Mouse (Mus musculus): Measurements from ENCODE around the gene Gramd4. TPM values are rescaled to one million over a fixed set of nuclear protein-coding genes. Genes with fewer than 3 reads are reported as not detected.
"Not testable (repeated sequence)": the region's sequence is repeated elsewhere in the genome, so short reads cannot be mapped to it uniquely, and the experiment has no call there.

Gramd4 gene
- total and polyA plus RNA-seq, 3 experiments = 10.5 to 19.5 (median 13.8) TPM

DNA sequence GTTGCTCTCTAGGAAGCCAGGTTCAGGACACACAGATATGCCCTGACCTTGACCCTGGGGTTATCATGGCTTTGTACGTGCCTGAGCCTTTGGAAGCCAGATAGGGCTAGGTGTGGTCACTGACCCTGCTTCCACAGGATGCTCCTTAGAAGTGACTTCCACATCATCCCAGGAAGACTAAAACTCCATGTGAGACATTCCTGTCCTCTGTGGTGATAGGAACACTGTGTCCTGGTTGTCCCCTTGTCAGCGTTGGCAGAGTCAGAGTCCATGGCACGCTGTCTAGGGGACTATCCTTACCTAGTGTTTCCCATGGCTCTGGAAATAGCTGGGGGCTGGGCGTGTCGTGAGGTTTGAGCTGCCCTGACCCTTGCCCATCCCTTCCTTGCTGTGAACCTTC is 58.9 kb downstream of the Gramd4 start:
- DNase-seq = peak; percentile 69

DNA sequence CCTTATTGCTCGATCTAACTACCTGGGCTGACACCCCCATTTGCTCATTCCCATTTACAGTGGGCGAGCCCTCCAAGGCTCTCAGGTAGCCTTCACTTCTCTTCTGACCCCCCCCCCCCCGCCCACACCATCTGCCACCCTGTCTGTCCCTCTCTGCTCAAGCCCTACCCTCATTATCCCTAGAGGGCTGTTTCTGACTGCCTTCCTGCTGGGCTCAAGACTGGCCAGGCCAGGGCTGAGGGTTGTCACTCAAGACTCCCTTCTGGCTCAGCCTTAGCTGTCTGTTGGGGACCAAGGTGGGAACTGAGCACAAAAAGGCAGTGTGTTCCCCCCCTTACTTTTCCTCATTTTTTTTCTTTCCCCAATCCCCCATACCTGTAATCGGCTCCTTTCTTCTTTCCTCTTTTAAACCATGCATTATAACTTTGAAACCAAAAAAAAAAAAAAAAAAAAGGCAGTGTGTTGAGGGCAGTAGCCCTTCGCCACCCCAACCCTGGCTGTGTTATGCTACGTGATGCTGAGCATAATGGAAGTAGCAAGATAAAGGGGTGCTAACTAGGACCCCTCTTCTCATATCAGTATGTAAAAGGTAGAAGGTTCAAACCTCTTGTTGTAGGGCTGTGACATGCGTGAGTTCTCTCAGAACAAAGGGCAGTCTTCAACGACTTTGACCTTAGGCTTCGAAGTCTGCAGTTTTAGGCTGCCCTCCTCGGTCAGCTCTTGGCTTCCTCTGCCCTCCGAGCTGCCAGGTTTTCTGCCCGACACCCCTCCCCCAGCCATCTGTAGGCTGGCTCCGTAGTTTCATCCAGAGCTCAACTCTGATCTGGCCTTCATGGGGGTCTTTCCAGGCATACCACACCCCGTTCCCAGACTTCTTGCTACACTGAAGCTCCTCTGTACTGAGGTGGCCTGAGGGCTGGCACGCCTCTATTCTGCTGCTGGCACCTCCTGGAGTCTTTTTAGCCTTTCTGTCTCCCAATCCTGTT is 59.9 kb downstream of the Gramd4 start:
- peak; percentile 36 for DNase-seq

DNA sequence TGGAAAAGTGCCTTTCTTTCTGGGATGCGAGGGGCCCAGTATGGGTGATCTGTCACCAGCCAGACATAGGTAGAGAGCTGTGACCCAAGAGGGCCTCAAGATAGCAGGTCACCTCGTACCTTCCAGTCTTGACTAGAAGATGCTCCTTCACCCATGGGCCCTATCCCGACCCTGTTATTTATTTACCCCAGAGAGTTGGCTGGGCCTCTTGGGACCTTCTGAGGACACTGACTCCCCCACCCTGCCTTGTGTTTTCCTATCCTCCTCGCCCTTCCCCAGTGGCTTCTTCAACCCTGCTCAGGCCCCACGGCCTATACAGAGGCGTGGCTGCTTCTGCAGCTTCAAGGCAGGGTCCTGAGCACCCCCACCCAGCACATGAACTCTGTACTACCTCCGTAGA is 61.7 kb downstream of the Gramd4 start:
- no peak for DNase-seq

DNA sequence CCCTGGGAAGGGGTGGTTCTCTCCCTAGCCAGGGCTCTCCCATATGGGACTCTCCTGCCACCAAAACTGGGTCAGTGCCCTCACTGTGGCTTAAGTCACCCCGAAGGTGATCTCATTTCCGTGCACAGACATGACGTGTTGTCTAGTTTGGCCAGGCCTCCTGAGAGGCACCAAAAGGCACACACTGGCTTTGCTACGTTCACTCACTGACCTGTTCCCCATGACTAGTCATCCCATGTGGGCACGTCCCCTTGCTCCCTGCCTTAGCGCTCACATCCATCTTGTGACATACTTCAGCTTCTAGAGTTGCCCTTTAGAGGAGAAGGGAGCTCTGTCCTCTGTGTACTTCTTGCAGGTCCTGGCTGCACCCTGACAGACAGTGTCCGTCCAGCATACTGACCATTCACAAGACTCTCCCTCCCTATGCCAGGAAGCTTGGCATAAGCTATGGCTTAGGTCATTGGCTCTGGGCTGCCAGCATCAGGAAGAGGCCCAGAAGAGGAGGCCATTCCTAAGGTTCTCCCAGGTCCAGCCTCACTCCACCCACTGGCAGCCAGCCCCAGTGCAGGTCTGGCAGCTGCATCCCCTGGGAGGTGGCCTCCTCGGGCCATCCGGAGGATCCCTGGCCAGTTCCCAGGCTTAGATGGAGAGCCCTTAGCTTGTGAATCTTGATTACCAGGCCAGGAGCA is 64.9 kb downstream of the Gramd4 start:
- peak; percentile 79 for DNase-seq

DNA sequence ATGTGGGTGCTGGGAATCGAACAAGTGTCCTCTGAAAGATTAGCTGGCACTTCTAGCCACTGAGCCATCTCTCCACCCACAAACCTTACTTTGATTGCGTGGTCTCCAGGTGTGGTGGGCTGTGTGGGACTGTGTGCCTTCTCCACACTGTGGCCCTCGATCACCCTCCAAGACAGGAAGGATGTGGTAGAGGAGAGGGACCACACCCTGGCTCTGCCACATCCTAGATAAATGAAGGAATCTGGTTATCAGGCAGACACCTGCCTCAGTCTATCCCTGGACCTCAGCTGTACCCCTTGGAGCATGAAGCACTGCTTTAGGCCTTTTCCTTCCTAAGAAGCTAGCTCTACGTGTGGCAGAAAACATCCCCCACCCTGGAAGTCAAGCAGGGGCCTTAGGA is 65.9 kb downstream of the Gramd4 start:
- no peak for DNase-seq

DNA sequence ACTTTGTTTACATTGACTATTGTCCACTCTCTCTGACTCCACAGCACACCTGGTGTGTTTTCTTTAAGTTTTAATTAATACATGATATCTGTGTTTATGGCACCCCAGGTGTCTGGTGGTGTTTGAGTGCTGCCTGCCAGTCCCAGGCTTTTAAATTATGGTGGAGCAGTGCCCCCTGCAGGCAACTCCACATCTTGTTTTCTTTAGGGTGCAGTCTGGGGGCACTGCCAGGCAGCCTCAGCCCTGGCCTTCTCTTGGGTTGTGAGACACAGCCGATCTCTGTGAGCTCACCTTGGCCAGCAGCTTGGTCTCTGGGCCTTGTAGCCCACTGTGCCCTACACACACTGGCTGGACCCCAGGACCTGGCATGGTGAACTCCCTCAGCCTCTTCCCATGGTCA is 66.9 kb downstream of the Gramd4 start:
- peak; percentile 81 for DNase-seq

- no peak for DNase-seq
These were observed 71.5 kb downstream of the Gramd4 start for GRCm38 (mm10) chr15:86129036-86129435.

- DNase-seq = no peak
These were observed 73.2 kb downstream of the Gramd4 start for GRCm38 (mm10) chr15:86130657-86131056.

GRCm38 (mm10) chr15:86134941-86135783 is 77.7 kb downstream of the Gramd4 start:
- peak; percentile 85 for DNase-seq

GRCm38 (mm10) chr15:86137638-86138037 is 80.1 kb downstream of the Gramd4 start:
- peak; percentile 48 for DNase-seq

DNA sequence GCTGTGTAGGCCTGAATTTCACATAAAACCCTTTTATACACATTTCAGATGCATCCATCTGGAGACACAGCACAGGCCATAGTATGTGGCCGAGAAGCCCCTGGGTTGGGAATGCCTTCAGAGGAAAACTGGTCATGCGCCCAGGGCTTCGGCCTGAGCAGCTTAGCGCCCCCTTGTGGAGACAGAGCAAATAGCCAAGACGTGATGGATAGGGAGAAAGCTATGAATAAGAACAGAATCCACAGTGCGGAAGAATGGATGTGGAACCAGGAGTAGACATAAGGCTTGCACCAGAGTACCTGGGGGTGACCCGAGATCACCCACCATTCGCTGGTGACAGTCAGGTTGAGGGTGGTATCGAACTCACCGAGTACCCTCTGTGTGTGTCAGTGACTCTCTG is 82.8 kb downstream of the Gramd4 start:
- peak; percentile 45 for DNase-seq

DNA sequence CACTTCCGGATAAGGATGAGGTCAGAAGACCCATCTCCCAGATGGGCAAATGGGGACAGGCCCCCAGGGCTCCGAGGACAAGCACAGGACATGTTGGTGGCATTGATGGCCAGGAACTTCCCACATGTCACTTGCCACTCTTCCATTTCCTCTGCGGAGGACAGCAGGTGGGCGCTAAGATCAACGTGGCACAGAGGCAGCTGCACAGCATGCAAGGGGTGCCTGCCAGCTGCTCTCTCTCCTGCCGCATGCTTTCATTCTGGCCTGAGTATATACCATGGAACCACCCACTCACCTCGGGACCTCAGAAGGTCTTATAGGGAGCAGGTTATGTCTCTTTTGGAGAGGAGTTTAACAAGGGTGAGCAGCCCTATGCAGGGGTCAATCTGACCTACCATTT is 87.1 kb downstream of the Gramd4 start:
- DNase-seq = no peak

DNA sequence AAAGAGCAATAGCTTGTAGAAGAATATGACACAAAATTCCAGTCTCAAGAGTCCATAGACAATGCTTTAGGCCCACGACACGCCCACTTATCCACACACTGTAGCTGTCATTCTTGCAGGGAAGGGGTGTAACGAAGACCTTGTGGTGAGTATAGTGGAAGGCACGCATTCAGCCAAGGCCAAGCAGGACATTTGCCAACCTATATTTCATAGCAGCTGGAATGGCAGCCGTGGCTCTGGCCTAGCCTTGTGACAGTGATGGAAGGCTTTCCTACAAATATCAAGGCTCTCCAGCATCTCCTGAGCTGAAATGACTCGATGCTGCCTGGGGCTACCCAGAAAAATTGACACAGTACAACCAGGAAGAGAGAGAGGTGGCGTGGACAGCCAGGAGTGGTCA is 87.6 kb downstream of the Gramd4 start:
- peak; percentile 88 for DNase-seq

DNA sequence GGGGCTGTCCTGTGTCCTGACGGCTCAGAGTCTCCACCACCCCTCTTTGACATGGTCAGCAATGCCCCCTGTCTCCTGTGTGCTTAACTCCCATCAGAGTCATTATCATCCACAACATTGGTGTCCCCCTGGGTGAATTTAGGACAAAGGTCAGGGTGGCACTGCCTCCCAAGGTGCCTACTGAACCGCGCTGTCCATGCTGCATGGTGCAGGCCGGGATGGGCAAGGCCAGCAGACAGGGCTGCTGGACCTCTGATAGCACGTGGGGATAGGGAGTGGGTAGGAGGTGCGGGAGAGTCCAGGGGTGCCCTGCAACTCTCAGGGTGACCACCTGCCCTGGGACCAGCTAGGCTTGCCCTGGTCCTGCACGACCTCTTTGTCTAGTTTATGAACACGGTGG is 89.4 kb downstream of the Gramd4 start:
- DNase-seq = no peak

- no peak for DNase-seq
These were observed 93.1 kb downstream of the Gramd4 start for GRCm38 (mm10) chr15:86150593-86150992.

DNA sequence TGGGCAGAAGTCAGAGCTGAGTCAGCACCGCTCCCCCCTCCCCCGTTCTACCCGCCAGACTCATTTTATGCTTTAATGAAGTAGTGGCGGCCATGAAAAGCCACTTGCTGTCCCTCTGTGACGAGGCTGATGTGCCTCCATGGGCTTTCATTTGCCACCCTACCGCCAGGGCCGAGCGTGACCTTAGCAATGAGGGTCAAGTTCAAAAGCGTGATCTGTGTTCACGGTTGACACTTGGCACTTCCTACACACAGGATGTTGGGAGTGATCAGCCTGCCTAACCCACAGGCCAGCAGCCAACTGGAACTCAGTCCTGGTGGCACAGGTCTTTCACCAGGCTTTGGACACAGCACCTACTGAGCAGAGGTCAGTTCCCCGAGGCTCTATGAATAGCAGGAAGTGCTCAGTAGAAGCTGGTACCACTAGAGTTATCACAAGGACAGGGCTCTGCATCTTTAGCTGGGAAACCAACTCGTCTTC is 96.0 kb downstream of the Gramd4 start:
- DNase-seq = no peak

DNA sequence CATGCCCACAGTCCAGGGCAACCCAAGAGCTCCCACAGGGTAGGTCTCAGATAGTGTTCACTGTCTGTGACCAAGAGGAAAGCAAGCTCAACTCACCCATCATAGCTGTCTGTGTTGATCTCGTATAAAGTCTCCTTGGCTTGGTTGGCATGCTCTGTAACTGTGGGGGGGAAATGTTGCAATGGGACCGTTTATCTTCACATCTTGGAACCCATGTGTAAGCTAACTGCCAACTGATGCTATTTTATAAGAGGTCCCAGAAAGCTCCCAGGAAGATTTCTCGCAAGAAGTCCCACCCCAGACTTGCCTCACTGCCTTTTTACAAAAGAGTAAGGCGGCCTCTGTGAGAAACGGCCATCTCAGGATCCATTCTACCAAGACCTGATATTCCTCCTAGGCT is 99.0 kb downstream of the Gramd4 start:
- no peak for DNase-seq

GRCm38 (mm10) chr15:86159093-86159492 is 101.6 kb downstream of the Gramd4 start:
- peak; percentile 64 for DNase-seq

GRCm38 (mm10) chr15:86159719-86160118 is 102.2 kb downstream of the Gramd4 start:
- DNase-seq = no peak

- DNase-seq = no peak
These were observed 103.4 kb downstream of the Gramd4 start for GRCm38 (mm10) chr15:86160906-86161305.

DNA sequence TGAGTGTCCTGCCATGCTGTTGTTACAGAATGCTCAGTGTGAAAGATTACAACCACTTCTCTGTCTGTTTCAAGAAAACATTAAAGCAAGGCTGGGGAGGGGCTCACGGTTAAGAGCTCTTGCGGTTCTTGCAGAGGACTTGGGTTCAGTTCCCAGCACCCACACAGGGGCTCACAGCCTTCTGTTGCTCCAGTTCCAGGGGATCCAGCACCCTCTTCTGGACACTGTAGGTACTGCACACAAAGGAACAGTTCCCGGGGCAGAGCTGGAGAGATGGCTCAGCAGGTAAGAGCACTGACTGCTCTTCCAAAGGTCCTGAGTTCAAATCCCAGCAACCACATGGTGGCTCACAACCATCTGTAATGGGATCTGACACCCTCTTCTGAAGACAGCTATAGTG is 104.3 kb downstream of the Gramd4 start:
- DNase-seq = not testable (repeated sequence)

DNA sequence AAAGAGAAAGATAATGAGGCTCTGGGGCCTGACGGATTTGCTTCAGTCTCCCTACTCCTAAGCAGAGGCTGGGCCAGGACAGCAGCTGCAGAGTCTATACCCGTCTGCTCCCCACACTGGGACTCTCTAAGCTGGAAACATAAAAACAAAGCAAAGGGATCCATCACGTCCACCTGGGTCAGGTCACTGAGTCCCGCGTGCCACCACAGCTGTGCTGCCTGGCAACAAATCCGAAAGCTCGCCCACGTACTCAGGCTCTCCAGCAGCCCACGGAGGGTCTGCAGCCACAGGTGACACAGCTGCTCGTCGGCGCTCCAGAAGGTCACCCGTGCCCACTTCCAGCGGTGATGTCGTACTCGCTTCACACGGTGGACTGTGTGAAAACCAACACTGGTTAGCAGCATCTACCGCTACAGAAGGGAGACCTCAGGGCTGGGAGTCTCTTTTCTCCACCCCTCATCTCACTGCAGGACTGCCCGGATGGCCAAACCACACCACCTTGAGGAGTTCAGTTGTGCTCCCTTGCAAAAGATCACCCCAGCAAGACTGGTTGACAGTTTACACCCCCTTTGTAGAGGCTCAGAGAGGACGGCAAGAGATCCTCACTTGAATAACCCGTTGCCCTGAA is 107.3 kb downstream of the Gramd4 start:
- no peak for DNase-seq

All from adrenal gland, adult 2 months (tissue).